Mouse (Mus musculus) bone marrow, adult 2 months (tissue): ENCODE results near the gene Gm7247.

Experiments used
- CTCF ChIP-seq: fragments of 200-500 bp; IDR thresholded peaks from 2 replicates; pipeline ENCODE4 v1.5.1; 2011; ENCODE audit warnings: low read length, control low read depth; ENCODE audit not compliant: control insufficient read depth, insufficient read depth
- POLR2A ChIP-seq: fragments of 200-500 bp; IDR thresholded peaks from 2 replicates; pipeline ENCODE4 v1.6.1; 2011; ENCODE audit warnings: low read depth, mild to moderate bottlenecking, control low read depth, low read length, borderline replicate concordance; ENCODE audit not compliant: control insufficient read depth

GRCm38 (mm10) chr14:51361456-51361855 is at the start of gene Gm7247:
- no peak for TF ChIP-seq CTCF
- TF ChIP-seq POLR2A, result no peak
